Mouse (Mus musculus): ENCODE data around the gene Mfap4. TPM values are rescaled to one million over a fixed set of nuclear protein-coding genes. Genes with fewer than 3 reads are reported as not detected.

The Mfap4 gene
- total and polyA plus RNA-seq, 2 experiments: 0.28 to 4.2 TPM

GRCm38 (mm10) chr11:61489874-61490273, 4.6 kb downstream of the Mfap4 start:
- Histone ChIP-seq H3K9ac (ENCODE audit: low read depth, low read length) (no peak overlapping the region), H3K27ac (replicated peaks; ENCODE audit: insufficient read depth, low read depth, low read length) (no peak overlapping the region), H3K4me1 (ENCODE audit: control insufficient read depth, insufficient read depth, low read length) (no peaks in the 10 kb centered on the region), H3K4me3 (ENCODE audit: insufficient read depth, low read depth, low read length) (no peak overlapping the region), H3K36me3 (ENCODE audit: control insufficient read depth, insufficient read depth, low read length) (no peaks in the 10 kb centered on the region), H3K79me2 (ENCODE audit: control insufficient read depth, insufficient read depth, low read length) (no peaks in the 10 kb centered on the region), H3K27me3 (ENCODE audit: control insufficient read depth, insufficient read depth, low read length) (no peaks in the 10 kb centered on the region)
- WGBS: 92% methylated on average over 8 of the region's 8 CpGs
- TF ChIP-seq POLR2A (IDR thresholded peaks at IDR 0.05; ENCODE audit: extremely low read depth, insufficient read depth, low read length) (no peak), CTCF (IDR thresholded peaks at IDR 0.05; ENCODE audit: low read depth, low read length) (no peak)
- DNase-seq (ENCODE audit: extremely low read depth, low read depth, low spot score): no peak

GRCm38 (mm10) chr11:61490944-61491520, 5.8 kb downstream of the Mfap4 start:
- Histone ChIP-seq H3K27me3 (ENCODE audit: control insufficient read depth, insufficient read depth, low read length) (no peaks in the 10 kb centered on the region), H3K79me2 (ENCODE audit: control insufficient read depth, insufficient read depth, low read length) (no peaks in the 10 kb centered on the region), H3K4me3 (ENCODE audit: insufficient read depth, low read depth, low read length) (no peak overlapping the region), H3K36me3 (ENCODE audit: control insufficient read depth, insufficient read depth, low read length) (no peaks in the 10 kb centered on the region), H3K27ac (replicated peaks; ENCODE audit: insufficient read depth, low read depth, low read length) (no peak overlapping the region), H3K9ac (ENCODE audit: low read depth, low read length) (no peak overlapping the region), H3K4me1 (ENCODE audit: control insufficient read depth, insufficient read depth, low read length) (no peaks in the 10 kb centered on the region)
- TF ChIP-seq CTCF (IDR thresholded peaks at IDR 0.05; ENCODE audit: low read depth, low read length) (no peak), POLR2A (IDR thresholded peaks at IDR 0.05; ENCODE audit: extremely low read depth, insufficient read depth, low read length) (no peak)
- WGBS: 92% methylated on average over 22 of the region's 22 CpGs
- DNase-seq (ENCODE audit: extremely low read depth, low read depth, low spot score): no peak

- H3K4me3 ChIP-seq (ENCODE audit: insufficient read depth, low read depth, low read length): no peak overlapping the region
Observed at GRCm38 (mm10) chr11:61492749-61493401, 7.6 kb downstream of the Mfap4 start.

GRCm38 (mm10) chr11:61493525-61494128, 8.4 kb downstream of the Mfap4 start:
- H3K27ac ChIP-seq (replicated peaks; ENCODE audit: insufficient read depth, low read depth, low read length): 0 out of 2 replicates have a peak overlapping the region, but pooled peaks have one; percentile 39
- no peak for DNase-seq (ENCODE audit: extremely low read depth, low read depth, low spot score)
- 3% methylated on average over 45 of the region's 50 CpGs for WGBS

More at GRCm38 (mm10) chr11:61492749-61493401, 7.6 kb downstream of the Mfap4 start:
- Histone ChIP-seq H3K27ac (replicated peaks; ENCODE audit: insufficient read depth, low read depth, low read length) (no peak overlapping the region), H3K27me3 (ENCODE audit: control insufficient read depth, insufficient read depth, low read length) (no peaks in the 10 kb centered on the region), H3K9ac (ENCODE audit: low read depth, low read length) (no peak overlapping the region), H3K36me3 (ENCODE audit: control insufficient read depth, insufficient read depth, low read length) (no peaks in the 10 kb centered on the region), H3K4me1 (ENCODE audit: control insufficient read depth, insufficient read depth, low read length) (no peaks in the 10 kb centered on the region), H3K79me2 (ENCODE audit: control insufficient read depth, insufficient read depth, low read length) (no peaks in the 10 kb centered on the region)
- 69% methylated on average over 12 of the region's 12 CpGs for WGBS
- DNase-seq (ENCODE audit: extremely low read depth, low read depth, low spot score): no peak
- TF ChIP-seq POLR2A (IDR thresholded peaks at IDR 0.05; ENCODE audit: extremely low read depth, insufficient read depth, low read length) (no peak), CTCF (IDR thresholded peaks at IDR 0.05; ENCODE audit: low read depth, low read length) (no peak)

GRCm38 (mm10) chr11:61494129-61494997, 9.1 kb downstream of the Mfap4 start, which contains the start of gene Mapk7:
Gene Mapk7 (minus strand): TSS chr11:61494406.
- H3K79me2 ChIP-seq (ENCODE audit: control insufficient read depth, insufficient read depth, low read length): no peaks in the 10 kb centered on the region
- no peaks in the 10 kb centered on the region for H3K27me3 ChIP-seq (ENCODE audit: control insufficient read depth, insufficient read depth, low read length)
- under 1% methylated on average over 62 of the region's 62 CpGs for WGBS
- peak within 1 kb of the TSS; percentile 46 for H3K27ac ChIP-seq (replicated peaks; ENCODE audit: insufficient read depth, low read depth, low read length)
- no peaks in the 10 kb centered on the region for H3K4me1 ChIP-seq (ENCODE audit: control insufficient read depth, insufficient read depth, low read length)
- no peaks in the 10 kb centered on the region for H3K36me3 ChIP-seq (ENCODE audit: control insufficient read depth, insufficient read depth, low read length)
- TF ChIP-seq POLR2A (IDR thresholded peaks at IDR 0.05; ENCODE audit: extremely low read depth, insufficient read depth, low read length): 0 out of 2 replicates have a peak, but pooled peaks have one; percentile 7
- TF ChIP-seq CTCF (IDR thresholded peaks at IDR 0.05; ENCODE audit: low read depth, low read length): no peak
- peak within 1 kb of the TSS; percentile 67 for H3K9ac ChIP-seq (ENCODE audit: low read depth, low read length)
- peak within 1 kb of the TSS; percentile 81 for H3K4me3 ChIP-seq (ENCODE audit: insufficient read depth, low read depth, low read length)
- DNase-seq (ENCODE audit: extremely low read depth, low read depth, low spot score): peak; percentile 79

More at GRCm38 (mm10) chr11:61493525-61494128, 8.4 kb downstream of the Mfap4 start:
- Histone ChIP-seq H3K9ac (ENCODE audit: low read depth, low read length) (peak overlapping the region; percentile 67), H3K4me1 (ENCODE audit: control insufficient read depth, insufficient read depth, low read length) (no peaks in the 10 kb centered on the region), H3K36me3 (ENCODE audit: control insufficient read depth, insufficient read depth, low read length) (no peaks in the 10 kb centered on the region), H3K79me2 (ENCODE audit: control insufficient read depth, insufficient read depth, low read length) (no peaks in the 10 kb centered on the region), H3K4me3 (ENCODE audit: insufficient read depth, low read depth, low read length) (peak overlapping the region; percentile 81), H3K27me3 (ENCODE audit: control insufficient read depth, insufficient read depth, low read length) (no peaks in the 10 kb centered on the region)
- TF ChIP-seq POLR2A (IDR thresholded peaks at IDR 0.05; ENCODE audit: extremely low read depth, insufficient read depth, low read length): no peak
- no peak for TF ChIP-seq CTCF (IDR thresholded peaks at IDR 0.05; ENCODE audit: low read depth, low read length)

All from liver, adult 2 months (tissue).